Mouse (Mus musculus) lung, postnatal 0 days (tissue): ENCODE data around the gene Fry.

ENCODE experiments used
- CTCF ChIP-seq: IDR thresholded peaks from 2 replicates; pipeline ENCODE4 v1.5.1; 2016; ENCODE audit warnings: antibody characterized with exemption, mild to moderate bottlenecking
- EP300 ChIP-seq: IDR thresholded peaks from 2 replicates; pipeline ENCODE4 v1.6.1; 2016; ENCODE audit warnings: antibody characterized with exemption, mild to moderate bottlenecking, control low read depth

- TF ChIP-seq CTCF (no peak), EP300 (no peak)
These were observed 214.9 kb downstream of the Fry start for GRCm38 (mm10) chr5:150333328-150333731.
